Mouse (Mus musculus) urinary bladder, adult 18-20 months (tissue): ENCODE results near the gene Vmn1r41.

Source experiments
- DNase-seq, 2 experiments: peaks; one replicate each; pipeline ENCODE4 v3.0.0; 2022; ENCODE audit warnings: low spot score in 2 of 2, mixed read lengths in 2 of 2

Vmn1r41 gene

DNA sequence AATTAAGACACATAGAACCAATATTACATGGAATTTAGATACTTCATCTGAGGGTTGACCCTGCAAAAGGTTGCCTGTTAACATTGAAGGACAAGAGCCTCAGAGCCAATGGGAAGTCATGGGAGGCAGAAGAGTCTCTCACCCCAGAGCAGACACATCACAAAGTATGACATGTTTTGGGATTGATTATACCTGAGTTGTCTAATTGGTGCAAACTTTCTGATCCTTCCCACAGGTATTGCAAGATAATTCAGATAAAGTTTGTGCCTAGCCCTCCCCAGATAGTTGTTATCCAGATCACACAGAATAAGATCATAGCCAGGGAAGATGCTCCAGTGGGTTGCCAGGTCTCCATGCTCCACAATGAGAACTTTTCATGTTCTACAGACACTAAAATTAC lies at the start of gene Vmn1r41:
TSS of gene Vmn1r41 (plus strand) at position 301 of the 400 bp plus-strand sequence.
- no peak for DNase-seq

DNA sequence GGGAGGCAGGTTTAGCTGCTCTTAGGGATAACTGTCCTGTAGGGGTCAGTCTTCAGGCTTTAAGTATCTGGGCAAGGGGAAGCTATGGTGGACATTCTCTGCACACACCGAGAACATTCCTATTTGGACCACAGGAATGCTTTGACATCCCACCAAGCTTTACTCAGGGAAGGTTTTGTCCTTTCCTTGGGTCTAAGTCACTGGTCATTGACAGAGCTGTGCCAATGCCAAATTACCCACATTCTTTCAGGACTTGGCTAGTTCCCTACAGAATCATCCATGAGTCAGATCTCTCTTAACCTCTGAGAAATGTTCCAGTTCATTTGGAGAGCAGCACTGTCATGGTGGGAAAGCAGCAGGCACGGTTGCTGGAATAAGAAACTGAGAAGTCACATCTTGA lies 33.9 kb upstream of the Vmn1r41 start:
- no peak for DNase-seq

DNA sequence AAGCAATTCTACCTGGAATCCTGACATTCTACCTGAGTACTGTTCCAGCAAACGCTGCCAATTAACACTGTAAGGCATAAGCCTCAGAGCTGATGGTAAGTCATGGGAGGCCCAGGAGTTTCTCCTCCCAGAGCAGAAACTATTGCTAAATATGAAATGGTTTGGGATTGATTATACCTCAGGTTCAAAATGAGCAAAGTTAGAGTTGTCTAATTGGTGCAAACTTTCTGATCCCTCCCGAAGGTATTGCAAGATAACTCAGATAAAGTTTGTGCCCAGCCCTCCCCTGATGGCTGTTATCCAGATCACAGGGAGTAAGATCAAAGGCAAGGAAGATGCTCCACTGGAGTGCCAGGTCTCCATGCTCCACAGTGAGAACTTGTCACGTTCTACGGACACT lies 33.3 kb upstream of the Vmn1r41 start, which contains the start of gene Vmn1r40:
TSS of gene Vmn1r40 (plus strand) at position 301 of the 400 bp plus-strand sequence.
- DNase-seq = no peak

DNA sequence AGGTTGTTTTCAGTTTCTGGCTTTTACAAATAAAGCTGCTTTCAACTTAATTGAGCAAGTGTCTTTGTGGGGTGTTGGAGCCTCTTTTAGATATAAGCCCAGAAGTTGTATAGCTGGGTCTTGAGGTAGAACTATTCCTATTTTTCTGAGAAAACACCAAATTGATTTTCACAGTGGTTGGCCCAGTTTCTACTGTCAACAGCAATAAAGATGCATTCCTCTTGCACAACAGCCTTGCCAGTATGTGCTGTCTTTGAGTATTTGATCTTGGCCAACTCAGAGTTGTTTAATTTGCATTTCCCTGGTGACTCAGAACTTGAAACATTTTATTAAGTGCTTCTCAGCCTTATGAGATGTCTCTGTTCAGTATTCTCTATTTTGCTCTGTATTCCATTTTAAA lies 22.5 kb upstream of the Vmn1r41 start:
- DNase-seq = no peak

DNA sequence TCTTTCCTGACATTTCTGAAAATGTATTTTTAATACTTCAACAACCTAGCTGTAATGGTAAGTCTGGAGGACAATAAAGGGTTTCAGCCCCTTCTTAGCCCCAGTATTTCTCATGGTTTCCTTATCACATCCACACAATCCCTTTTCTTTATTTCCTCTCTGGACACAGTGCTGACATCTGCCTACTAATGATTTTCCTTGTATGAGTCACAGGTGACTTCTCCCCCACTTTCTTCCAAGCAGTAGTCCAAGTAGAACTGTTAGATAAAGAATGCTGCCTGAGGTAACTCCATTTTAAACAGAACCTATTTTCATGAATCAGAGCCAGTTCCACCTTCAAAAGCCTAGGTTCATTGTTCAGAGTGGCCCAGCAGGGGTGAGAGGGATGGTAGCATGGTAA lies 2.2 kb downstream of the Vmn1r41 start:
- DNase-seq = no peak

DNA sequence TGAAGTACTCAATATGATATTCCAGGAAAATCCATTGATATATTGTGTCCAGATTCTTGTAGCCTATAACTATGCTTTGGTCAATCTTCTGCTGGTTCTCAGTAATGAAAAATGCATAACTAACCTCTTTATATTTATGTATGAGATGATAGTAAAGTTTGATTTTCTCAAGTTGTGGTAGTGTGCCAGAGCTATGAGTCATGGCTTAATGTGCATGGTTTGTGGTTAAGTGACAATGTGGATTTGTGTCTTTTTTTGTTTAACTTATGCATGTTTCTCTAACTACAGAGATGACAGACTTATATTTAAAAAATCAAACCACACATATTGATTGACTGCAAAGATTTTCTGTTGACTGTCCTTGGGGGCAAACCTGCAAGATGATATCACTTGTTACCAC lies 49.7 kb downstream of the Vmn1r41 start:
- no peak for DNase-seq
